Mouse (Mus musculus) stomach, postnatal 0 days (tissue): ENCODE results near the gene Abcg4.

ENCODE experiments used
- CTCF ChIP-seq: IDR thresholded peaks from 2 replicates; pipeline ENCODE4 v1.5.1; 2016; ENCODE audit warnings: antibody characterized with exemption, low read depth, mild to moderate bottlenecking, moderate library complexity
- EP300 ChIP-seq: optimal IDR thresholded peaks from 2 replicates; pipeline ENCODE3; 2016; ENCODE audit warnings: antibody characterized with exemption

DNA sequence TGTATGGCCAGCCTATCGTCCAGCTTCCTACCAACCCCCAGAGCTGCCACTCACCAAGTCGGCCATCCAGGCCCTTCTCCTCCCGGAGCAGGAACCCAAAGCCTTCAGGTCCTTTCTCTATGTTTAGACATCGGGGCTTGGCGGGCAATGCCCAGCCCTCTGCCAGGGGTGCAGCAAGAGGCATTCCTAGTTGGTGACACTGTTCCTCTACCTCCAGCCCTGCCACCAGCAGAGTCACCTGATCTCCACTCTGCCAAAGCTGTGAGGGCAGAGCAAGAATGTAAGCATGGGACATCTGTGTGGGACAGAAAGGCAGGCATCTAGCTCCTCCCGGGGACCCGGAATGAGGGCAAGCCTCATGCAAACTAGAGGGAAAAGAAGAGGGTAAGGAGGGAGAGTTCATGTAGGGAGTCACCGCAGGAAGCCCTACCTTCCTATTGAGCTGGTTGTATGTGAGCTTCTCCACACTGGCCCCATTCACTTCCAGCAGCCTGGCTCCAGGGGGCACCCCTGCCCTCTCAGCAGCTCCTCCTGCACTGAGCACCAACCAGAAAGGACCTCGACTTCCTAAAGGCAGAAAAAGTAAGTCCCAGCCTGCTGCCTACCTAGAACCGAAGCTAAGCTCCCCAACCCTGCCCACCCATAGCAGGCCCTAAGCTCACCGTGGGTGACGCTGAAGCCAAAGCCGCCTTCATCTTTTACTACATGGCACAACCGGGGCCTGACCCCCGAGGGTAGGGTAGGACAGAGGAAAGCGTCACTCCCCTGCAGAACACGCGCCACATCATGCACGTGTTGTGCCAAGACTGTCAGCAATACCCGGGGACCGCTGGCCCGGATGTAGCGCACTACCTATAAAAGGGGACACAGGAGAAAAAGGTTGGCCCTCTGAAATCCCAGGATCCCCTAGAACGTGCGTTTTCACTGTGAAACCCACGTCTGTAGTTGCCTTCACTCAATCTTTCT is 39.0 kb downstream of the Abcg4 start:
- TF ChIP-seq CTCF = peak; percentile 82
- no peak for TF ChIP-seq EP300
